Comparison of ENCODE assay signal across 14 mouse cellular contexts in genomic region chr11:110702119-110702518, GRCm38 (mm10).
"Had no signal": no experiment of that assay in that cellular context is flagged by ENCODE, and none has a peak within 500 bp of the region (broad histone marks: within the 10 kb centered on the region; RNA-seq: fewer than 3 reads in every experiment).

No protein-coding gene starts in this region.

- H3K4me3 ChIP-seq: limb, embryonic 12.5 days; megakaryocyte, embryonic 14.5 days had no signal

- DNase-seq: kidney, adult 9 months; kidney, postnatal 36 days; layer of hippocampus, adult 9-11 months; layer of hippocampus, postnatal 36 days; lung, adult 2 months; lung, postnatal 10 days had no signal

- H3K9me3 ChIP-seq: limb, embryonic 12.5 days had no signal

- H3K27ac ChIP-seq: kidney, postnatal 0 days; limb, embryonic 12.5 days; stomach, postnatal 0 days had no signal

- H3K4me1 ChIP-seq: limb, embryonic 12.5 days; megakaryocyte, embryonic 14.5 days had no signal

- ATAC-seq: inflammation-experienced regulatory T-cells, adult 6 months; intestine, postnatal 0 days; midbrain, embryonic 16.5 days had no signal

- H3K9ac ChIP-seq: limb, embryonic 12.5 days had no signal

- H3K36me3 ChIP-seq: limb, embryonic 12.5 days had no signal

- H3K4me2 ChIP-seq: limb, embryonic 12.5 days; midbrain, embryonic 11.5 days had no signal

- H3K27me3 ChIP-seq: limb, embryonic 12.5 days; megakaryocyte, embryonic 14.5 days had no signal
